Mouse (Mus musculus) liver, postnatal 0 days (tissue): ENCODE results near the gene Vwa7. TPM values are rescaled to one million over a fixed set of nuclear protein-coding genes. Genes with fewer than 3 reads are reported as not detected.

ENCODE experiments used
- ATAC-seq: fragments of 200-750 bp; cut with Nextera tagmentation; 2 replicates; pipeline ENCODE4 v1.8.0; 2017; ENCODE audit warnings: mild to moderate bottlenecking, moderate library complexity
- DNase-seq: peaks from one replicate; pipeline ENCODE4 v3.0.0-alpha.2; 2016
- H3K27ac ChIP-seq: fragments of 300-500 bp; sonication (generic); 2 replicates; pipeline ENCODE4 v1.5.1; 2014; ENCODE audit warnings: antibody characterized with exemption, moderate library complexity, mild to moderate bottlenecking, low read depth
- H3K27me3 ChIP-seq: fragments of 300-500 bp; sonication (generic); 2 replicates; pipeline ENCODE4 v1.6.1; 2014; ENCODE audit warnings: low read length, control low read depth, mixed read lengths; ENCODE audit not compliant: insufficient read depth
- H3K36me3 ChIP-seq: fragments of 300-500 bp; sonication (generic); replicated peaks from 2 replicates; pipeline ENCODE4 v1.6.1; 2014; ENCODE audit warnings: mild to moderate bottlenecking, control low read depth, low read length, moderate library complexity, mixed read lengths; ENCODE audit not compliant: insufficient read depth
- H3K4me1 ChIP-seq: fragments of 300-500 bp; sonication (generic); 2 replicates; pipeline ENCODE4 v1.6.1; 2014; ENCODE audit warnings: antibody characterized with exemption, mild to moderate bottlenecking, control low read depth; ENCODE audit not compliant: insufficient read depth
- H3K4me2 ChIP-seq: fragments of 300-500 bp; sonication (generic); 2 replicates; pipeline ENCODE4 v1.6.1; 2014; ENCODE audit warnings: low read depth, mild to moderate bottlenecking, low read length, moderate library complexity, mixed read lengths
- H3K4me3 ChIP-seq: fragments of 300-500 bp; sonication (generic); 2 replicates; pipeline ENCODE4 v1.5.1; 2014; ENCODE audit warnings: low read depth, low read length
- H3K9ac ChIP-seq: fragments of 300-500 bp; sonication (generic); replicated peaks from 2 replicates; pipeline ENCODE4 v1.6.1; 2014; ENCODE audit warnings: mild to moderate bottlenecking, moderate library complexity
- H3K9me3 ChIP-seq: fragments of 300-500 bp; sonication (generic); 2 replicates; pipeline ENCODE4 v1.6.1; 2016; ENCODE audit warnings: mild to moderate bottlenecking, control low read depth, low read length, mixed read lengths
- CTCF ChIP-seq: sonication (generic); IDR thresholded peaks from 2 replicates; pipeline ENCODE4 v1.5.1; 2016; ENCODE audit warnings: antibody characterized with exemption, low read depth
- EP300 ChIP-seq: IDR thresholded peaks from 2 replicates; pipeline ENCODE4 v1.6.1; 2016; ENCODE audit warnings: antibody characterized with exemption, low read depth, mild to moderate bottlenecking
- WGBS: fragments of 180-500 bp; shearing (Covaris S2); extraction: QIAGEN DNeasy Blood & Tissue Kit; methylation state at CpG from one replicate; pipeline ENCODE4 v1.1.7; 2014; ENCODE audit not compliant: insufficient replicate concordance; 5-methylcytosine and 5-hydroxymethylcytosine counted together
- polyA plus RNA-seq: library from polyadenylated mRNA; unstranded; fragments of >200 nt; fragmentation: Nextera tagmentation; extraction: Ambion mirVana; gene quantifications from 2 replicates; pipeline ENCODE4 v1.2.1, GENCODE M21; 2015

The Vwa7 gene
- polyA plus RNA-seq, 1 experiment from 2014 or later, result 0.12 TPM

- no peak overlapping the region for H3K27ac ChIP-seq
- no peak for ATAC-seq
- peaks cover 49% of the 10 kb centered on the region for H3K27me3 ChIP-seq
- H3K9me3 ChIP-seq, result no peaks in the 10 kb centered on the region
- no peak for TF ChIP-seq CTCF
- TF ChIP-seq EP300, result no peak
- H3K4me1 ChIP-seq, result peaks cover 24% of the 10 kb centered on the region
- peaks cover 7% of the 10 kb centered on the region; the same call in 1 of the 2 replicates for H3K36me3 ChIP-seq
- 31% methylated on average over 10 of the region's 10 CpGs for WGBS
- H3K4me2 ChIP-seq, result peak overlapping the region; percentile 79
- DNase-seq, result no peak
- peak overlapping the region; percentile 46 for H3K4me3 ChIP-seq
- H3K9ac ChIP-seq, result no peak overlapping the region
Observed at GRCm38 (mm10) chr17:35064378-35064877, 48.0 kb downstream of the Vwa7 start.

DNA sequence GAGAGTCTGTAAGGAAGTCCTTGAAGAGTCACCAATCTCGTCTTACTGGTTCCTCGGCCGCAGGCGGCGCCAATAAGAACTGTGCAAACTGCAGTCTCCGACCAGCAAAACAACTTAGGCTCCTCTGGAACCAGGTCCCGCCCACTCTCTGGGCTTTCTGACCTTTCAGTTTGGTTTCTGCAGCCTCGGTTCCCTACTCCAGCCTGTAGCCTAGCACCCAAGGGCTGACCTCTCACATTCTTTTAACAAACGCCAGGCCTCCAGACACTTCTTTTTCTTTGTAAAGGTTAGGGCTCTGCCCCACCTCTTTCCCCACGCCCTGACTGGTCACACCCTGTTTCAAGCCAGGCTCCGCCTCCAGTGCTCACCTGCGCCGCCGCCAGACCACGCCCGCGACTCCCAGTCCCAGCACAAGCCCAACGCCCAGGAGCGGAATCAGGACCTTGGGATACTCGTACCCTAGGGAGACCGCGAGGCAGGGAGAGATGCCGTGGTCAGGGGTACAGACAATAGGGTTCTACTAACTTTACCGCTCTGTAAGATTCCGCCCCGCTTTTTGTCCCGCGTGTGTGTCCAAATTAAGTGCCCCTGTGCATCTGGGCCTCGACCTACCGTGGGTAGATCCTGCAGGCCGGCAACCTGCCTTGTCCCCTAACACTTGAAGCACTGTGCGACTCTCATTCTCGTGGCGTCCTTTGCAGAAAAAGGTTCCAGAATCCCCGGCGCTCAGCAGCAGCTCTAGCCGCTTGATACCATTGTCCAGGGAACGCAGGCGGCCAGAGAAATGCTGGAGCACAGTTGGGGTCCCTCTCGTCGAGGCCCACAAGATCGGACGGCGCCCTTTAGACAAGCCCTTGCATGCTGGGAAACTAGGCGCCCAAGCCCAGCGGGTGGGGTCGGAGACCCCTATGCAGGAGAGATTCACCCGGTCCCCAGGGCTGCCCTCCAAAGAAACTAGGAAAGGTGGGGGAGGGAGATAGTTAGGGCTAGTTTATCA, 48.9 kb downstream of the Vwa7 start, which contains the start of gene Ly6g6c:
Gene Ly6g6c, plus strand, starts transcription at position 438 of the 997 bp plus-strand sequence.
- 1% methylated on average over 48 of the region's 48 CpGs for WGBS
- H3K9ac ChIP-seq, result peak within 1 kb of the TSS; percentile 22; the same call in 1 of the 2 replicates
- DNase-seq (peak; percentile 54), ATAC-seq (peak; percentile 49)
- H3K27me3 ChIP-seq, result peaks cover 51% of the 10 kb centered on the region
- no peaks in the 10 kb centered on the region for H3K9me3 ChIP-seq
- peak within 1 kb of the TSS; percentile 79 for H3K4me2 ChIP-seq
- TF ChIP-seq EP300 (no peak), CTCF (no peak)
- peaks cover 16% of the 10 kb centered on the region for H3K4me1 ChIP-seq
- no peak within 1 kb of the TSS for H3K27ac ChIP-seq
- H3K36me3 ChIP-seq, result peaks cover 7% of the 10 kb centered on the region; the same call in 1 of the 2 replicates
- H3K4me3 ChIP-seq, result peak within 1 kb of the TSS; percentile 46

GRCm38 (mm10) chr17:35066084-35066483, 49.7 kb downstream of the Vwa7 start, which contains the start of gene Mpig6b:
Mpig6b (minus strand) TSS chr17:35066184.
- peaks cover 51% of the 10 kb centered on the region for H3K27me3 ChIP-seq
- WGBS, result 44% methylated on average over 10 of the region's 10 CpGs
- no peak within 1 kb of the TSS for H3K27ac ChIP-seq
- peak within 1 kb of the TSS; percentile 46 for H3K4me3 ChIP-seq
- H3K9ac ChIP-seq, result peak within 1 kb of the TSS; percentile 22; the same call in 1 of the 2 replicates
- H3K4me2 ChIP-seq, result peak within 1 kb of the TSS; percentile 79
- DNase-seq (no peak), ATAC-seq (no peak)
- H3K36me3 ChIP-seq, result 0 out of 2 replicates have a peak, but pooled peaks cover 2% of the 10 kb centered on the region
- no peaks in the 10 kb centered on the region for H3K9me3 ChIP-seq
- TF ChIP-seq CTCF (no peak), EP300 (no peak)
- peaks cover 13% of the 10 kb centered on the region for H3K4me1 ChIP-seq

DNA sequence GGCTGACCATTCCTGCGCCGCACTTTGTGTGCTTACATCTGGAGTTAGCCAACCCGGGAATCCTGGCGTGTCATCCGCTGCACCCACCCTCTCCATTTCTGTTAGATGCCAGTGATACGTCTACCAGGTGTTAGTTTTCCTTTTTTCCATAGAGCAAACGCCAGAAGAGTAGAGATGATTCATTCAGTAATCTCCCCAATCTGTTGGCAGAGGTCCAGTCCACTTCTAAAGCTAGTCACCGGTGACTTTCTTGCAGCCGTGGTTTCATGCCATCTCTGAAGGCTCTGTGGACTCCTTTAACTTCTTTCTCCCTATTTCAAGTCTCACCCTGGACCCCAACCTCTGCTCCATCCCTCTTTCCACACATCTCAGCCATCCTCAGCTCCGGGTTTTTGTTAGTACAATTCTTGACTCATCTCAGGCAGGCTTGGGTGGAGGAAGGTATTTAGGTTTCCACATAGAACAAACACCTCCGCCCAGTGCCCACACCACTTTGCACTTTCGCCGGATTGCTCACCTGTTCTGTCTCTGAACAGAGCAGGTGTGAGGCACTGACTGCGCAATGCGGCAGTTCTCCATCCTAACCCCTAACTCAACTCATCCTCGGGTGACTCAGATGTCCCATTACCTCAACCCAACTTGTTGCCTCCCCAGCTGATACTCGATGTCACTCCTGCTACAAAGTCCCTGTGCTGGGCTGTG, 52.0 kb downstream of the Vwa7 start:
- H3K27me3 ChIP-seq, result peaks cover 48% of the 10 kb centered on the region
- WGBS, result 70% methylated on average over 17 of the region's 17 CpGs
- no peak overlapping the region for H3K9ac ChIP-seq
- TF ChIP-seq EP300 (no peak), CTCF (no peak)
- no peaks in the 10 kb centered on the region for H3K36me3 ChIP-seq
- H3K9me3 ChIP-seq, result no peaks in the 10 kb centered on the region
- H3K4me2 ChIP-seq, result no peak overlapping the region
- H3K4me1 ChIP-seq, result peaks cover 13% of the 10 kb centered on the region
- no peak overlapping the region for H3K27ac ChIP-seq
- H3K4me3 ChIP-seq, result no peak overlapping the region
- ATAC-seq, result no peak
- no peak for DNase-seq

- ATAC-seq (no peak), DNase-seq (no peak)
- peaks cover 2% of the 10 kb centered on the region for H3K4me1 ChIP-seq
Observed at GRCm38 (mm10) chr17:35070556-35071229, 54.3 kb downstream of the Vwa7 start.

More at GRCm38 (mm10) chr17:35070556-35071229, 54.3 kb downstream of the Vwa7 start:
- Histone ChIP-seq H3K27me3 (peaks cover 25% of the 10 kb centered on the region), H3K27ac (no peak overlapping the region), H3K36me3 (no peaks in the 10 kb centered on the region), H3K4me3 (no peak overlapping the region), H3K9me3 (no peaks in the 10 kb centered on the region), H3K4me2 (no peak overlapping the region), H3K9ac (no peak overlapping the region; the same call in 1 of the 2 replicates)
- TF ChIP-seq EP300, result no peak
- TF ChIP-seq CTCF, result no peak
- WGBS, result 45% methylated on average over 6 of the region's 6 CpGs
